Mouse (Mus musculus): ENCODE data around the gene Rnf217. TPM values are rescaled to one million over a fixed set of nuclear protein-coding genes. Genes with fewer than 3 reads are reported as not detected.

The Rnf217 gene
- total RNA-seq, 1 experiment from 2014 or later: 4.0 TPM

- no peak for ATAC-seq (replicated peaks in 1 of 2; ENCODE audit: insufficient read depth in 1 of 2, low FRiP score in 2 of 2, low TSS enrichment in 1 of 2, low read depth in 1 of 2, poor library complexity in 2 of 2, severe bottlenecking in 2 of 2)
Observed at GRCm38 (mm10) chr10:31580073-31580472, 28.9 kb downstream of the Rnf217 start.

GRCm38 (mm10) chr10:31573267-31573666 lies 35.7 kb downstream of the Rnf217 start:
- ATAC-seq (replicated peaks in 1 of 2; ENCODE audit: insufficient read depth in 1 of 2, low FRiP score in 2 of 2, low TSS enrichment in 1 of 2, low read depth in 1 of 2, poor library complexity in 2 of 2, severe bottlenecking in 2 of 2): no peak

GRCm38 (mm10) chr10:31557311-31557710 lies 51.7 kb downstream of the Rnf217 start:
- no peak for ATAC-seq (replicated peaks in 1 of 2; ENCODE audit: insufficient read depth in 1 of 2, low FRiP score in 2 of 2, low TSS enrichment in 1 of 2, low read depth in 1 of 2, poor library complexity in 2 of 2, severe bottlenecking in 2 of 2)

- ATAC-seq (replicated peaks in 1 of 2; ENCODE audit: insufficient read depth in 1 of 2, low FRiP score in 2 of 2, low TSS enrichment in 1 of 2, low read depth in 1 of 2, poor library complexity in 2 of 2, severe bottlenecking in 2 of 2): no peak
Observed at GRCm38 (mm10) chr10:31555433-31555960, 53.5 kb downstream of the Rnf217 start.

GRCm38 (mm10) chr10:31553302-31553701 lies 55.7 kb downstream of the Rnf217 start:
- ATAC-seq (replicated peaks in 1 of 2; ENCODE audit: insufficient read depth in 1 of 2, low FRiP score in 2 of 2, low TSS enrichment in 1 of 2, low read depth in 1 of 2, poor library complexity in 2 of 2, severe bottlenecking in 2 of 2): 0 out of 4 replicates have a peak, but pooled peaks of 1 of the 2 experiments have one; percentile 17

GRCm38 (mm10) chr10:31551850-31552249 lies 57.1 kb downstream of the Rnf217 start:
- ATAC-seq (replicated peaks in 1 of 2; ENCODE audit: insufficient read depth in 1 of 2, low FRiP score in 2 of 2, low TSS enrichment in 1 of 2, low read depth in 1 of 2, poor library complexity in 2 of 2, severe bottlenecking in 2 of 2): peak in 1 of 2 experiments; percentile 65; a peak in 1 of 4 replicates

- no peak for ATAC-seq (replicated peaks in 1 of 2; ENCODE audit: insufficient read depth in 1 of 2, low FRiP score in 2 of 2, low TSS enrichment in 1 of 2, low read depth in 1 of 2, poor library complexity in 2 of 2, severe bottlenecking in 2 of 2)
Observed at GRCm38 (mm10) chr10:31551362-31551761, 57.6 kb downstream of the Rnf217 start.

- ATAC-seq (replicated peaks in 1 of 2; ENCODE audit: insufficient read depth in 1 of 2, low FRiP score in 2 of 2, low TSS enrichment in 1 of 2, low read depth in 1 of 2, poor library complexity in 2 of 2, severe bottlenecking in 2 of 2): no peak
Observed at GRCm38 (mm10) chr10:31547156-31547555, 61.8 kb downstream of the Rnf217 start.

- ATAC-seq (replicated peaks in 1 of 2; ENCODE audit: insufficient read depth in 1 of 2, low FRiP score in 2 of 2, low TSS enrichment in 1 of 2, low read depth in 1 of 2, poor library complexity in 2 of 2, severe bottlenecking in 2 of 2): peak; percentile 65 to 85
Observed at GRCm38 (mm10) chr10:31544149-31544942, 64.6 kb downstream of the Rnf217 start.

GRCm38 (mm10) chr10:31540518-31540917 lies 68.5 kb downstream of the Rnf217 start:
- no peak for ATAC-seq (replicated peaks in 1 of 2; ENCODE audit: insufficient read depth in 1 of 2, low FRiP score in 2 of 2, low TSS enrichment in 1 of 2, low read depth in 1 of 2, poor library complexity in 2 of 2, severe bottlenecking in 2 of 2)

GRCm38 (mm10) chr10:31539351-31539750 lies 69.6 kb downstream of the Rnf217 start:
- ATAC-seq (replicated peaks in 1 of 2; ENCODE audit: insufficient read depth in 1 of 2, low FRiP score in 2 of 2, low TSS enrichment in 1 of 2, low read depth in 1 of 2, poor library complexity in 2 of 2, severe bottlenecking in 2 of 2): peak; percentile 12 to 37; a peak in 1 of 4 replicates

GRCm38 (mm10) chr10:31538721-31539120 lies 70.3 kb downstream of the Rnf217 start:
- peak; percentile 15 to 24; a peak in 3 of 4 replicates for ATAC-seq (replicated peaks in 1 of 2; ENCODE audit: insufficient read depth in 1 of 2, low FRiP score in 2 of 2, low TSS enrichment in 1 of 2, low read depth in 1 of 2, poor library complexity in 2 of 2, severe bottlenecking in 2 of 2)

- peak in 1 of 2 experiments; percentile 35; a peak in 2 of 4 replicates for ATAC-seq (replicated peaks in 1 of 2; ENCODE audit: insufficient read depth in 1 of 2, low FRiP score in 2 of 2, low TSS enrichment in 1 of 2, low read depth in 1 of 2, poor library complexity in 2 of 2, severe bottlenecking in 2 of 2)
Observed at GRCm38 (mm10) chr10:31538243-31538642, 70.7 kb downstream of the Rnf217 start.

- ATAC-seq (replicated peaks in 1 of 2; ENCODE audit: insufficient read depth in 1 of 2, low FRiP score in 2 of 2, low TSS enrichment in 1 of 2, low read depth in 1 of 2, poor library complexity in 2 of 2, severe bottlenecking in 2 of 2): no peak
Observed at GRCm38 (mm10) chr10:31537213-31537612, 71.8 kb downstream of the Rnf217 start.

- ATAC-seq (replicated peaks in 1 of 2; ENCODE audit: insufficient read depth in 1 of 2, low FRiP score in 2 of 2, low TSS enrichment in 1 of 2, low read depth in 1 of 2, poor library complexity in 2 of 2, severe bottlenecking in 2 of 2): no peak
Observed at GRCm38 (mm10) chr10:31535046-31535445, 73.9 kb downstream of the Rnf217 start.

- no peak for ATAC-seq (replicated peaks in 1 of 2; ENCODE audit: insufficient read depth in 1 of 2, low FRiP score in 2 of 2, low TSS enrichment in 1 of 2, low read depth in 1 of 2, poor library complexity in 2 of 2, severe bottlenecking in 2 of 2)
Observed at GRCm38 (mm10) chr10:31533270-31533826, 75.6 kb downstream of the Rnf217 start.

GRCm38 (mm10) chr10:31532782-31533181 lies 76.2 kb downstream of the Rnf217 start:
- no peak for ATAC-seq (replicated peaks in 1 of 2; ENCODE audit: insufficient read depth in 1 of 2, low FRiP score in 2 of 2, low TSS enrichment in 1 of 2, low read depth in 1 of 2, poor library complexity in 2 of 2, severe bottlenecking in 2 of 2)

GRCm38 (mm10) chr10:31528297-31528984 lies 80.5 kb downstream of the Rnf217 start:
- ATAC-seq (replicated peaks in 1 of 2; ENCODE audit: insufficient read depth in 1 of 2, low FRiP score in 2 of 2, low TSS enrichment in 1 of 2, low read depth in 1 of 2, poor library complexity in 2 of 2, severe bottlenecking in 2 of 2): no peak
